Mouse (Mus musculus) liver, adult 2 months (tissue): Measurements from ENCODE around the gene Fermt2. TPM values are rescaled to one million over a fixed set of nuclear protein-coding genes. Genes with fewer than 3 reads are reported as not detected.

Experiments
- DNase-seq: peaks from one replicate; pipeline ENCODE4 v3.0.0-alpha.2; 2011; ENCODE audit warnings: low read depth, low spot score; ENCODE audit errors: extremely low read depth
- H3K27ac ChIP-seq: fragments of 200-500 bp; replicated peaks from 2 replicates; pipeline ENCODE4 v1.5.1; 2012; ENCODE audit warnings: low read depth, mild to moderate bottlenecking, control low read depth, inconsistent platforms, low read length; ENCODE audit not compliant: insufficient read depth
- H3K27me3 ChIP-seq: fragments of 200-500 bp; 2 replicates; pipeline ENCODE4 v1.6.1; 2012; ENCODE audit warnings: mild to moderate bottlenecking, moderate library complexity, low read length, inconsistent platforms; ENCODE audit not compliant: control insufficient read depth, insufficient read depth
- H3K36me3 ChIP-seq: fragments of 200-500 bp; 2 replicates; pipeline ENCODE4 v1.6.1; 2012; ENCODE audit warnings: low read length, inconsistent platforms; ENCODE audit not compliant: control insufficient read depth, insufficient read depth
- H3K4me1 ChIP-seq: fragments of 200-500 bp; 2 replicates; pipeline ENCODE4 v1.6.1; 2011; ENCODE audit warnings: low read length; ENCODE audit not compliant: control insufficient read depth, insufficient read depth
- H3K4me3 ChIP-seq: fragments of 200-500 bp; 2 replicates; pipeline ENCODE4 v1.5.1; 2011; ENCODE audit warnings: low read depth, mild to moderate bottlenecking, control low read depth, low read length, moderate library complexity; ENCODE audit not compliant: insufficient read depth
- H3K79me2 ChIP-seq: fragments of 200-500 bp; 2 replicates; pipeline ENCODE4 v1.6.1; 2012; ENCODE audit warnings: inconsistent platforms, mild to moderate bottlenecking, low read length, moderate library complexity; ENCODE audit not compliant: control insufficient read depth, insufficient read depth
- H3K9ac ChIP-seq: fragments of 200-500 bp; 2 replicates; pipeline ENCODE4 v1.6.1; 2012; ENCODE audit warnings: low read depth, mild to moderate bottlenecking, control low read depth, inconsistent platforms, low read length
- CTCF ChIP-seq: fragments of 200-500 bp; IDR thresholded peaks from 2 replicates; pipeline ENCODE4 v1.5.1; 2011; ENCODE audit warnings: low read depth, low read length, control low read depth
- POLR2A ChIP-seq: fragments of 200-500 bp; IDR thresholded peaks from 2 replicates; pipeline ENCODE4 v1.6.1; 2011; ENCODE audit warnings: low read length, control low read depth; ENCODE audit not compliant: insufficient read depth; ENCODE audit errors: extremely low read depth
- WGBS: fragments of 180-500 bp; shearing (Covaris S2); methylation state at CpG from one replicate; pipeline ENCODE4 v1.1.7; 2018; 5-methylcytosine and 5-hydroxymethylcytosine counted together
- polyA plus RNA-seq: library from polyadenylated mRNA; depleted of rRNA; stranded (reverse); fragments of >200 nt; gene quantifications from 2 replicates; pipeline ENCODE4 v1.2.3, GENCODE M21; 2012
- total RNA-seq: library from RNA; depleted of rRNA; stranded (reverse); fragments of >200 nt; gene quantifications from 2 replicates; pipeline ENCODE4 v1.2.3, GENCODE M21; 2014

The Fermt2 gene
- total and polyA plus RNA-seq, 2 experiments = 49.7 to 104 TPM

DNA sequence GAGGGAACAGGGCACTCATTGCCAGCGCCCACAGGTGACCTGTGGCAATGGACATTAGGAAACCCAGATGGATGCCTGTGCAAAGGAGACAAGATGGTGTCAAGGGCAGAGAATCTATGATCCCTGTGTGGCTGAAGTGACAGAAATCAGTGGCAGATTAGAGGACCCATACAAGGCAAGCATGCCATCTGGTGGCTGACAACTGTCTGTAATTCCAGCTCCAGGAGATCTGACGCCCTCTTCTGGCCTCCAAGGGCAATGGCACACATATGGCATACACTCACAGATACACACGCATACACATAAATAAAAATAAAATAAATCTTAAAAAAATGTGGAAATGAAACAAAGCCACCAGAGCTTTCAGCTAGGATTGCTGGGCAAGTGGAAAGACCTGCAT, 18.2 kb upstream of the Fermt2 start:
- no peaks in the 10 kb centered on the region for H3K36me3 ChIP-seq
- peaks cover 5% of the 10 kb centered on the region for H3K4me1 ChIP-seq
- no peaks in the 10 kb centered on the region for H3K27me3 ChIP-seq
- H3K79me2 ChIP-seq = no peaks in the 10 kb centered on the region
- H3K27ac ChIP-seq = no peak overlapping the region
- H3K4me3 ChIP-seq = no peak overlapping the region
- WGBS = 85% methylated on average over 3 of the region's 3 CpGs
- peak; percentile 37 for DNase-seq
- no peak overlapping the region for H3K9ac ChIP-seq
- TF ChIP-seq POLR2A (no peak), CTCF (peak; percentile 57)

- H3K4me3 ChIP-seq = no peak overlapping the region
- peak; percentile 77 for DNase-seq
- TF ChIP-seq CTCF (no peak), POLR2A (no peak)
- no peak overlapping the region for H3K9ac ChIP-seq
- H3K27me3 ChIP-seq = no peaks in the 10 kb centered on the region
- no peaks in the 10 kb centered on the region for H3K36me3 ChIP-seq
- WGBS = 42% methylated on average over 7 of the region's 7 CpGs
- no peaks in the 10 kb centered on the region for H3K79me2 ChIP-seq
- peaks cover 7% of the 10 kb centered on the region for H3K4me1 ChIP-seq
- H3K27ac ChIP-seq = no peak overlapping the region
These were observed 15.0 kb upstream of the Fermt2 start for GRCm38 (mm10) chr14:45544905-45545304.

DNA sequence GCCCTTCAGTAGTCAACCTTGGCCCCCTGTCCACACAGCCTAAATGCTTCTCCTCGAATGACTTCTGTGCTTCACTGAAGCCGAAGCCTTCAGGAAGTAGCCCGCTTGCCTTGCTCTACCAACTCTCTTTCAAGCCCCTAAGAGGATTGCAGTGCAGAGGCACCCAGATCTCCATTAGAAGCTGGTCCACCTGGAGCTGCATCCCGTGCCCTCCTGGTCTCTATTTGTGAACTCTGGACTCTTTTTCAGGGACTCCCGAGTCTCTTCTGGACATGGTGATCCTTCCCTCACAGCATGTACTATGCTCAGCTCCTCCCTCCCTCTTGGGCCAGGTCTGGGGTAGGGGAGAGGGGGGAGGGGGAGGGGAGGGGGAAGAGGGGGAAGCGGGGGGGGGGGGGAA, 14.1 kb upstream of the Fermt2 start:
- H3K27ac ChIP-seq = no peak overlapping the region
- WGBS = 54% methylated on average over 5 of the region's 6 CpGs
- H3K79me2 ChIP-seq = no peaks in the 10 kb centered on the region
- no peak overlapping the region for H3K9ac ChIP-seq
- TF ChIP-seq CTCF (no peak), POLR2A (no peak)
- no peaks in the 10 kb centered on the region for H3K27me3 ChIP-seq
- peaks cover 8% of the 10 kb centered on the region for H3K4me1 ChIP-seq
- H3K4me3 ChIP-seq = no peak overlapping the region
- H3K36me3 ChIP-seq = no peaks in the 10 kb centered on the region
- DNase-seq = no peak

DNA sequence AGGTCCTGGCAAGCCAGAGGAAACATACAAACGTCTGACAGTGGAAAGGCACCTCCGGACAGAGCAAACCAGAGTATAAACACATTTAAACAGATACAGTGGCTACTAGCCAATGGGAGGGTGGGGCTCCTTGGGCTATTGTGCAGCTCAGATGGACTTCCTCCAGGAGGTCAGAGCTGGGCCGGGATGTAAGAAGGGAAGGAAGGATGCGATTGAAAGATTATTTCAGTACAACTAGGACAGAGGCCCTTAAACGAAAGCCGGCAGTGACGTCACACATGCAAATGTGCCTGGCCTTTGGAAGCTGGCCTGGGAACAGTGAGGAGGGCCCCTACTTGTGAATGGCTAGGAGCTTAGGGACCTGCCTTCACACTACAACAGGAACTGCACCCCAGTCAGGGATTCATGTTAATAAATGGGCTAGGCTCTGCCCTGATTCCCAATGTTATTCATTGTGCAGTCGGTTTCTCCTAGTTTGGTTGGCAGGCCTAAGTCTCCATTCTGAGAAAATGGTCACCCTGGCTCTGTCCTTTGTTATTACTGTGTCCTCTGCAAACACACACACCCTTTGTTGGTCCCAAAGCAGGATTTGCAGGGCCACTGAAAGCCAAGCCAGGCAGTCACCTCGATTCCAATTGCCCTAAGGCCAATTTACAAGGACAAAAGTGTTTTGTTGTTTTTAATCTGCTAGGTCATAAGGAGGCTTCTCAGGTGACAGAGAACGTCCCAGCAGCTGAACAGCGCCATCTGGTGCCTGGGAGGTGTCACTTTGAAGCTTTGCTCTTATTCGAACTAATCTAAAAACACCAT, 9.9 kb upstream of the Fermt2 start:
- peak overlapping the region; percentile 87 for H3K27ac ChIP-seq

DNA sequence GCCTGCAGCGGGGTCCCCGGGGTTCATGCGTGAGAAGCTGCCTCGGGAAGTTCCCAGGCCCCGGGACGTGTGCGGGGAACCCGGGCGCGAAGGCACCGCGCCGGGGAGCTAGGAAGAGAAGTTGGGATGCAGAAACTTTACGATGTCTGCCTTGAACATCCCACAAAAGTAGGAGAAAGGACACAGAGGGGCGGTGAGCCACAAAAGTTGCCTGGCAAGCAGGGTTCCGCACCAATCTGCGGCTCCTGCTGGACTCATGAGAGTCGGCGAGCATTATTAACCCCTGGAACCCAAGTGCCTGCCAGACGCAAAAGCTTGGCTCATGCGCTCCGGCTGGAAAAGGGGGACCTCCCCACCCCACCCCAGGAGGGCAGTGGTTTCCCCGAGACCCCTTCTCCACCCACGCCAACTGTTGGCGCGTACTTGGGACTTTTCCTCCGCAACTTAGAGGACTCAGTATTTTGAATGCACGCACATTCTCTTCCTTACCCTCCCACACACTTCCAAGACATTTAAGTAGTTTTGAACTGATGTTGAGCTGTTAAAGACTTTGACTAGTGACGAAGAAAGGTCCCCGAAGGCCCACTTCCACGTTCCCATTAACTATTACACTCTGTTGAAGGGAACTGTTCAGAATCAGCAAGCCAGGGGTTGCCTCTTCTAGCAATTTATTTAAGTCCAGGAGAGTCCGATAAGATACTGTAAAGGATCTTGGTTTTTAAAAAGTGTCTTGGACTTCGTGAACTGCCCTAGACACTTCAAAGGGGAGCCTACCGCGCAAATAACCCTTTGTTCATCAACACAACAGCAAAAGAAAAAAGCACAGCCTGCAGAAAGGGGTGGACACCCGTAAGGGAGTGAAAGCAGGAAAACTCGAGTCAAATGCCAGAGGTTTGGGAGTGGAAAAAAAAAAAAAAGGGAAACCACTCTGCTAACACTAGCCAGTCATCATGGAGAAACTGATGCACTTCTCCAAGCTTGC, 737 bp upstream of the Fermt2 start:
- Histone ChIP-seq H3K27ac (peak overlapping the region; percentile 82), H3K4me1 (peaks cover 15% of the 10 kb centered on the region)
- 1% methylated on average over 37 of the region's 37 CpGs for WGBS

More for the DNA sequence above, 9.9 kb upstream of the Fermt2 start:
- Histone ChIP-seq H3K4me1 (peaks cover 7% of the 10 kb centered on the region), H3K36me3 (no peaks in the 10 kb centered on the region), H3K9ac (no peak overlapping the region; the same call in 1 of the 2 replicates), H3K79me2 (no peaks in the 10 kb centered on the region), H3K27me3 (no peaks in the 10 kb centered on the region), H3K4me3 (no peak overlapping the region)
- WGBS = 7% methylated on average over 12 of the region's 12 CpGs
- DNase-seq = peak; percentile 87
- TF ChIP-seq POLR2A = no peak
- TF ChIP-seq CTCF = peak; percentile 91

More for the DNA sequence above, 737 bp upstream of the Fermt2 start:
- Histone ChIP-seq H3K27me3 (no peaks in the 10 kb centered on the region), H3K79me2 (peaks cover 4% of the 10 kb centered on the region; the same call in 1 of the 2 replicates), H3K36me3 (no peaks in the 10 kb centered on the region), H3K9ac (peak overlapping the region; percentile 69), H3K4me3 (peak overlapping the region; percentile 59)
- TF ChIP-seq CTCF (no peak), POLR2A (no peak)
- DNase-seq = peak; percentile 64
